Mouse (Mus musculus): Measurements from ENCODE around the gene Srsf5.

Srsf5 gene

DNA sequence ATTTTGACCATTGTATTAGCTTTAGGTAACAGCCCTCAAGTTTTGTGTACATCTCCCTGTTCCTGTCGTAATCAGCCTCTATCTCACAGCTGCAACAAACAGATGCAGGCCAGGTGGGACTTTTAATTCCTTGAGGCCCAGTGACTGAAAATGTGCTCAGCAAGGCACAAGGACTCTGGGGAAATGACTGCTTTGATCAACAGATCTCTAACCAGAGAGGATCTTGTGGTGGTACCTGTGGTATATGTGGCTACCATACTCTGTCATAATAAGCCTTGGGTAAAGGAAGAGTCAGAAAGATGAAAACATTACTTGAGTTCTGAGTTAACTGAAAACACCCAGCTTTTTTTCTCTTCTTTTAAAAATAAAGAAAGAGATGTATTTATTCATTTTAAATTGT is 48.5 kb downstream of the Srsf5 start:
- no peak for DNase-seq (ENCODE audit: inconsistent age in 2 of 2, low spot score in 1 of 2)

DNA sequence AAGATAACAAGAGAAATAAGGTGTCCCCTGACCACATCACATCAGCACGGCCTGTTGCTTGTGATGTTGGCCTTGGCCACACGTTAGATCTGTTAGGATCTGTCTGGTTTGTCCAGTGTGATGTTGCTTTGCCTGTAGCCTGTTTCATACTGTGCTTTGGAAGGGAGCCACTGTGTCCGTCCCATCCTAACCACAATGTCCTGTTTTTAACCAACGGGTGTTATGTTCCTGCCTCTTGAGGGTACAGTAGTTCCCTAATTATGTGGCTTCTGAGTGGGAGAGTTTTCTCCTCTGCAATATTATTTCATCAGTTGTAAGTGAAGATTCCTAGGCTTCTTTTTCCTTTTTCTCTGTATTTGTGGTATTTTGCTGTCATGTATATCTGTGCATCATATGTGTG is 50.0 kb downstream of the Srsf5 start:
- no peak for DNase-seq (ENCODE audit: inconsistent age in 2 of 2, low spot score in 1 of 2)

DNA sequence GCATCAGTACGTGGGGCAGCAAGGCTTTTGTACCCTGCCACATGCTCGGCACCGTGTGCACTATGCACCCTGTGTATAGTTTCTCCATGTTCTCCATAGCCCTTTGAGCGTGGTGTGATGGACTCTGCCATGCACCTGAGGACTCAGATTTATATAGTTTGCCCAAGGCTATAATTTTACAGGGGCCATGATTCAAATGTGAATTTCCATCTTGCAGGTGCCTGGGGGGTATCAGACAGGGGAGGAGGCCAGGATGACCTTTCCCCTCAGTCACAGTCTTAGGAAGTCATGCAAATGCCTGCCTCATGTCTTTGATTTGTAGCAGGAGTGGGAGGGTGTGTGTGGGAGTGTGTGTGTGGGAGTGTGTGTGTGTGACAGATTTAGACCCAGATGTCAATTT is 52.3 kb downstream of the Srsf5 start:
- DNase-seq (ENCODE audit: inconsistent age in 2 of 2, low spot score in 1 of 2) = no peak

DNA sequence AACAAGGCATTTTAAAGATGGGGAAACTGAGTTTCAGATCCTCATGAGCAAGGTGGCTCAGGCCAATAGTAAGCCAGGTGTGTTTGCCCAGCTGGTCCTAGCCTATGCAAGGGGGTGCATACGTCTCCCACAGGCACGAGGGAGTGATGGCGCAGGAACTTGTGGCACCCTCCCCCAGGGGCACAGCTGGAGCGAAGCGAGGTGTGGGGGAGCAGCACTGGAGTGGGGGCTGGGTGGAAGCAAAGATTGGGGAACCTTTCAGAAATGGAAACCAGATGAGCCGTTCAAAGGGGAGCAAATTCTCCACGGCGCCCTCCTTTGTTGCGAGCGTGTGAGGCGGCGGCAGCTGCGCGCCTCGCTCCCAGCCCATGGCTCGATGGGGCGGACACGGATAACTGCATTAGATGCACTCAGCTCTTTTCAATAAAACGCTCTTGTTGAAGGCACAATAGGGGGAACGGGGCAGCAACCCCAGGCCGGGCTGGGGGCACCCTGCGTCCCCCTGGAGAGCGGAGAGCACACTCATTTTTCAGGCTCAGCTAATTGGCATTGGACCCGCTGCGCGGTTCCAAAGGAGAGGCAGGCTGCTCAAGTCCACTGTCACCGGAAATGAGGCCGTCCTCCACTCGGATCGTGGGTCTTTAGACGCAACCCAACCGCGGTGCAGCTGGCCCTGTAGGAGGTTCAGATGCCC is 53.4 kb downstream of the Srsf5 start:
- DNase-seq (ENCODE audit: inconsistent age in 2 of 2, low spot score in 1 of 2) = no peak
